Mouse (Mus musculus) frontal cortex, postnatal 10 days (tissue): ENCODE results near the gene Asic2.

Experiments used
- DNase-seq, 2 experiments: peaks; one replicate each; pipeline ENCODE4 v3.0.0; 2022; ENCODE audit warnings: low spot score in 2 of 2, mixed read lengths in 1 of 2

The Asic2 gene

GRCm38 (mm10) chr11:81968401-81968881 is at the start of gene Asic2:
Gene Asic2 (minus strand): TSS chr11:81968457.
- DNase-seq = peak; percentile 54 to 61

- no peak for DNase-seq
Measured at GRCm38 (mm10) chr11:82016181-82016780, 48.0 kb upstream of the Asic2 start.

- DNase-seq = no peak
Measured at GRCm38 (mm10) chr11:82015066-82015465, 46.8 kb upstream of the Asic2 start.

- DNase-seq = no peak
Measured at GRCm38 (mm10) chr11:82013756-82014155, 45.5 kb upstream of the Asic2 start.

- no peak for DNase-seq
Measured at GRCm38 (mm10) chr11:82011411-82012193, 43.3 kb upstream of the Asic2 start.

- no peak for DNase-seq
Measured at GRCm38 (mm10) chr11:82010115-82010514, 41.9 kb upstream of the Asic2 start.

GRCm38 (mm10) chr11:82006796-82007423 is 38.7 kb upstream of the Asic2 start:
- DNase-seq = no peak

- DNase-seq = no peak
Measured at GRCm38 (mm10) chr11:82004810-82005209, 36.6 kb upstream of the Asic2 start.

- no peak for DNase-seq
Measured at GRCm38 (mm10) chr11:82000581-82000980, 32.3 kb upstream of the Asic2 start.

GRCm38 (mm10) chr11:81999469-81999868 is 31.2 kb upstream of the Asic2 start:
- no peak for DNase-seq

- no peak for DNase-seq
Measured at GRCm38 (mm10) chr11:81998646-81999045, 30.4 kb upstream of the Asic2 start.

GRCm38 (mm10) chr11:81997085-81997484 is 28.8 kb upstream of the Asic2 start:
- DNase-seq = no peak

GRCm38 (mm10) chr11:81996172-81996841 is 28.1 kb upstream of the Asic2 start:
- DNase-seq = peak; percentile 29 to 78

- peak in 1 of 2 experiments; percentile 41 for DNase-seq
Measured at GRCm38 (mm10) chr11:81983146-81983545, 14.9 kb upstream of the Asic2 start.

- no peak for DNase-seq
Measured at GRCm38 (mm10) chr11:81982191-81982590, 13.9 kb upstream of the Asic2 start.

- DNase-seq = peak in 1 of 2 experiments; percentile 42
Measured at GRCm38 (mm10) chr11:81974577-81974976, 6.3 kb upstream of the Asic2 start.

- DNase-seq = no peak
Measured at GRCm38 (mm10) chr11:81973699-81974098, 5.4 kb upstream of the Asic2 start.

GRCm38 (mm10) chr11:81972044-81972443 is 3.8 kb upstream of the Asic2 start:
- DNase-seq = no peak

GRCm38 (mm10) chr11:81966626-81967289 is 1.5 kb downstream of the Asic2 start:
- peak; percentile 49 to 62 for DNase-seq

GRCm38 (mm10) chr11:81965653-81966625 is 2.3 kb downstream of the Asic2 start:
- no peak for DNase-seq
